Mouse (Mus musculus) limb, embryonic 11.5 days (tissue): Measurements from ENCODE around the gene Zfp507. TPM values are rescaled to one million over a fixed set of nuclear protein-coding genes. Genes with fewer than 3 reads are reported as not detected.
A peak's percentile ranks its signal among the peaks of the same experiment; 100 is the strongest.

Experiments
- ATAC-seq: fragments of 200-750 bp; cut with Nextera tagmentation; 2 replicates; pipeline ENCODE4 v1.8.0; 2017; ENCODE audit warnings: low read depth; ENCODE audit not compliant: insufficient number of reproducible peaks, low FRiP score, low TSS enrichment
- DNase-seq: peaks from one replicate; pipeline ENCODE4 v3.0.0-alpha.2; 2015; ENCODE audit warnings: low spot score
- H3K27ac ChIP-seq: fragments of 300-500 bp; sonication (generic); replicated peaks from 2 replicates; pipeline ENCODE4 v1.5.1; 2014; ENCODE audit warnings: low read depth, mild to moderate bottlenecking, low read length
- H3K27me3 ChIP-seq: fragments of 300-500 bp; sonication (generic); 2 replicates; pipeline ENCODE4 v1.6.1; 2014; ENCODE audit warnings: mild to moderate bottlenecking, low read length, mixed read lengths; ENCODE audit not compliant: control insufficient read depth, insufficient read depth
- H3K36me3 ChIP-seq: fragments of 300-500 bp; sonication (generic); 2 replicates; pipeline ENCODE4 v1.6.1; 2014; ENCODE audit warnings: mild to moderate bottlenecking, low read length, moderate library complexity, mixed read lengths; ENCODE audit not compliant: control insufficient read depth, insufficient read depth
- H3K4me1 ChIP-seq: fragments of 300-500 bp; sonication (generic); 2 replicates; pipeline ENCODE4 v1.6.1; 2014; ENCODE audit warnings: low read length, mixed read lengths; ENCODE audit not compliant: control insufficient read depth, insufficient read depth
- H3K4me2 ChIP-seq: fragments of 300-500 bp; sonication (generic); 2 replicates; pipeline ENCODE4 v1.6.1; 2014; ENCODE audit warnings: low read depth, mild to moderate bottlenecking, moderate library complexity; ENCODE audit not compliant: severe bottlenecking
- H3K4me3 ChIP-seq: fragments of 300-500 bp; sonication (generic); 2 replicates; pipeline ENCODE4 v1.5.1; 2014; ENCODE audit warnings: low read depth, low read length
- H3K9ac ChIP-seq: fragments of 300-500 bp; sonication (generic); 2 replicates; pipeline ENCODE4 v1.6.1; 2014; ENCODE audit warnings: mild to moderate bottlenecking, low read length
- H3K9me3 ChIP-seq: fragments of 300-500 bp; sonication (generic); 2 replicates; pipeline ENCODE4 v1.6.1; 2016; ENCODE audit warnings: low read length; ENCODE audit not compliant: control insufficient read depth
- WGBS: fragments of 180-500 bp; shearing (Covaris S2); extraction: QIAGEN DNeasy Blood & Tissue Kit; methylation state at CpG from one replicate; pipeline ENCODE4 v1.1.7; 2014; 5-methylcytosine and 5-hydroxymethylcytosine counted together
- polyA plus RNA-seq: library from polyadenylated mRNA; unstranded; fragments of >200 nt; fragmentation: Nextera tagmentation; extraction: Ambion mirVana; gene quantifications from 2 replicates; pipeline ENCODE4 v1.2.1, GENCODE M21; 2014

Zfp507 gene
- polyA plus RNA-seq, 1 experiment from 2014 or later, result 20.8 TPM

DNA sequence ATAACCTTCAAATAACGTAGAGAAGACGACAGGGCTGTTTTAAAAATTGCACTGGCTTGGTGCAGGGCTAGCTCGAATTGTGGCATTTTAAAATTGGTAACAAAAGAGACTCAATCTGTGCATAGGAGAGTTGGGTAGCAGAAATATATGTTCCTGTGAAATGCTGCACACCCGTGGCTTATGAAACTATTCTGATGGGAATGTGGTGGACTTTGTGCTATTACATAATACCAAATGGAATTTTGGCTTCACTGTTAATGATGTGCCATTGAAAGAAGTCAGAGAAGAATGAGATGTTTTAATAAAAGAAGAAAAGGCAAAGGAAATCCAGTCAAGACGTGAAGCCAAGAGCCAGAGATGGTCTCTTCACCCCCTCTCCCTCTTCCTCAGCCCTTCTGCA is 18.6 kb upstream of the Zfp507 start:
- DNase-seq, result no peak

GRCm38 (mm10) chr7:35819486-35819885 is 16.7 kb upstream of the Zfp507 start:
- Histone ChIP-seq H3K27ac (no peak overlapping the region), H3K9me3 (no peaks in the 10 kb centered on the region), H3K9ac (no peak overlapping the region), H3K36me3 (no peaks in the 10 kb centered on the region), H3K27me3 (no peaks in the 10 kb centered on the region), H3K4me1 (no peaks in the 10 kb centered on the region), H3K4me2 (no peak overlapping the region), H3K4me3 (no peak overlapping the region)
- ATAC-seq (no peak), DNase-seq (no peak)
- 68% methylated on average over 4 of the region's 4 CpGs for WGBS

More for the DNA sequence above, 18.6 kb upstream of the Zfp507 start:
- no peak for ATAC-seq
- H3K9me3 ChIP-seq, result no peaks in the 10 kb centered on the region
- no peak overlapping the region for H3K4me3 ChIP-seq
- H3K4me2 ChIP-seq, result no peak overlapping the region
- no peaks in the 10 kb centered on the region for H3K4me1 ChIP-seq
- H3K27me3 ChIP-seq, result no peaks in the 10 kb centered on the region
- no peak overlapping the region for H3K27ac ChIP-seq
- H3K9ac ChIP-seq, result no peak overlapping the region
- H3K36me3 ChIP-seq, result no peaks in the 10 kb centered on the region
- WGBS, result 88% methylated on average over 5 of the region's 5 CpGs

DNA sequence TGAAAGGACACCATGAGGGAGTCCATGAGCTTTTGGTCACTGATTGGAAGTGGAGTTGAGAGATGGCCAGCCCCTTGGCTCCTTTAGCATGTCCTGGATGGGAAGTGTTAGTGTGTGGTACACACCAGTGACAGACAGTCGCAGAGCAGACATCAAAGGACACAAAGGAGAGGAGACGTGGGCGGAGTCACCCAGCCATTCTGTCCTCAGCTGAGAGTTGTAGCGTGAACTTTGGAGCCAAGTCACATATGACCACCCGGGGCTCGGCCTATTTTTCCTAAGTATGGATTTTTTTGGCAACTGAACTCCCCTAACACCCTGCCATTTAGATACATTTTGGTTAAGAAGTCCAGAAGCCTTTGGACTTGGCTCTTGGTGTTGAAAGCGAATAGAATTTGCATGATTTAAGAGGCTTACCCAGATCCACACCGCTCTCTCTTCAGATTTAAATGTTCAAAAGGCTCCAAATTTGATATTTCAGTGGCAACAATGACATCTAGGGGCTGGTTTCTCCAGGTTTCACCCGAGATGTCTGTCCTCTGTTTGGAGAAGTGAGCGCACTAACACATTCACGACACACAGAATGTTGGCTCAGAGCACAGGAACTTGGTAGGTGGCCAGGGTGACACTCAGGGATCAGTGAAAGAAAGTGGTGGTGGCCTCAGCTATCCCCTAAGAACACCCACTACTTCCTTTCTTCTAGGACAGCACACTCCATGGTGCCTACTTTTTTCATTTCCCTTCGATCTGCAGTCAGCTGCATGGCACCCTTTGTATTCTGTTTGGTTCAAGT is 12.2 kb upstream of the Zfp507 start:
- Histone ChIP-seq H3K36me3 (no peaks in the 10 kb centered on the region), H3K4me2 (no peak overlapping the region), H3K27ac (no peak overlapping the region), H3K27me3 (no peaks in the 10 kb centered on the region), H3K9me3 (no peaks in the 10 kb centered on the region), H3K4me3 (no peak overlapping the region), H3K4me1 (no peaks in the 10 kb centered on the region), H3K9ac (no peak overlapping the region)
- WGBS, result 75% methylated on average over 12 of the region's 12 CpGs
- DNase-seq, result no peak
- no peak for ATAC-seq

- 78% methylated on average over 11 of the region's 11 CpGs for WGBS
- Histone ChIP-seq H3K4me1 (no peaks in the 10 kb centered on the region), H3K9ac (no peak overlapping the region), H3K9me3 (no peaks in the 10 kb centered on the region), H3K4me2 (no peak overlapping the region), H3K27ac (no peak overlapping the region), H3K36me3 (no peaks in the 10 kb centered on the region), H3K27me3 (no peaks in the 10 kb centered on the region), H3K4me3 (no peak overlapping the region)
- DNase-seq, result no peak
- no peak for ATAC-seq
Observed at GRCm38 (mm10) chr7:35813306-35813705, 10.5 kb upstream of the Zfp507 start.

GRCm38 (mm10) chr7:35810736-35811135 is 7.9 kb upstream of the Zfp507 start:
- Histone ChIP-seq H3K4me3 (no peak overlapping the region), H3K4me1 (no peaks in the 10 kb centered on the region), H3K9ac (no peak overlapping the region), H3K9me3 (no peaks in the 10 kb centered on the region), H3K4me2 (no peak overlapping the region), H3K27ac (no peak overlapping the region), H3K27me3 (no peaks in the 10 kb centered on the region), H3K36me3 (no peaks in the 10 kb centered on the region)
- no peak for DNase-seq
- no peak for ATAC-seq
- WGBS, result 58% methylated on average over 8 of the region's 8 CpGs

- no peak for ATAC-seq
- Histone ChIP-seq H3K4me1 (0 out of 2 replicates have a peak, but pooled peaks cover 2% of the 10 kb centered on the region), H3K9me3 (no peaks in the 10 kb centered on the region), H3K27ac (no peak overlapping the region), H3K36me3 (peaks cover 2% of the 10 kb centered on the region; the same call in 1 of the 2 replicates), H3K27me3 (no peaks in the 10 kb centered on the region), H3K4me2 (no peak overlapping the region), H3K9ac (no peak overlapping the region), H3K4me3 (no peak overlapping the region)
- no peak for DNase-seq
- 75% methylated on average over 10 of the region's 10 CpGs for WGBS
Observed at GRCm38 (mm10) chr7:35804206-35804605, 1.4 kb upstream of the Zfp507 start.

- under 1% methylated on average over 49 of the region's 49 CpGs for WGBS
- H3K4me1 ChIP-seq, result 0 out of 2 replicates have a peak, but pooled peaks cover 2% of the 10 kb centered on the region
- H3K4me3 ChIP-seq, result peak overlapping the region; percentile 72
- ATAC-seq (peak; percentile 80), DNase-seq (no peak)
- peaks cover 2% of the 10 kb centered on the region; the same call in 1 of the 2 replicates for H3K36me3 ChIP-seq
- no peaks in the 10 kb centered on the region for H3K27me3 ChIP-seq
- H3K27ac ChIP-seq, result peak overlapping the region; percentile 75
- no peaks in the 10 kb centered on the region for H3K9me3 ChIP-seq
- H3K4me2 ChIP-seq, result peak overlapping the region; percentile 70
- H3K9ac ChIP-seq, result peak overlapping the region; percentile 89
Observed at GRCm38 (mm10) chr7:35802201-35802905, 450 bp downstream of the Zfp507 start.

DNA sequence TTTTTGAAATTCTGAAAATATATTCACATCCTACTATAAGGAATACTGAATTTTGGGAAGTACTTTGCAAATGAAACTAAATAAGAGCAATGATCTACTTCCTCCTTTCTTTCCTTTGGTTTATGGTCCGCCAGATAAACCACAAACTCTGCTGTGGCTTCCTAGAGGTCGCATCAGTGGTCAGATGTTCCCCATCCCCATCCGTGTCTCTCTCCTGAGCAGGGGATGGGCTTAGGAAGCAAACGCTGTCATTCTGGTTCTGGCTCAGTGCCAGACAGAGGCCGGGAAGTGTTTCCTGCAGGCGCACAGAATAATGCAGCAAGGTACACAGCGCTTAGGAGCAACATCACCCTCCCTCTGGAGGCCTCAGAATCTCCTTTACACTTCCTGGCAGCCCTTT is 6.7 kb downstream of the Zfp507 start:
- Histone ChIP-seq H3K9ac (no peak overlapping the region), H3K4me1 (peaks cover 2% of the 10 kb centered on the region; the same call in 1 of the 2 replicates), H3K9me3 (no peaks in the 10 kb centered on the region), H3K36me3 (peaks cover 16% of the 10 kb centered on the region; the same call in 1 of the 2 replicates), H3K4me3 (no peak overlapping the region), H3K4me2 (no peak overlapping the region), H3K27me3 (no peaks in the 10 kb centered on the region), H3K27ac (no peak overlapping the region)
- ATAC-seq (no peak), DNase-seq (no peak)
- WGBS, result 86% methylated on average over 7 of the region's 7 CpGs
